Mouse (Mus musculus) forebrain, embryonic 14.5 days (tissue): ENCODE measurements around the gene Baiap2. TPM values are rescaled to one million over a fixed set of nuclear protein-coding genes. Genes with fewer than 3 reads are reported as not detected.
A peak's percentile ranks its signal among the peaks of the same experiment; 100 is the strongest.

Experiments
- ATAC-seq: fragments of 200-750 bp; cut with Nextera tagmentation; 2 replicates; pipeline ENCODE4 v1.8.0; 2017; ENCODE audit warnings: mild to moderate bottlenecking, moderate library complexity
- DNase-seq: peaks from one replicate; pipeline ENCODE4 v3.0.0-alpha.2; 2015; ENCODE audit warnings: low spot score
- H3K27ac ChIP-seq: fragments of 300-500 bp; sonication (generic); 2 replicates; pipeline ENCODE4 v1.5.1; 2014; ENCODE audit warnings: low read depth, mild to moderate bottlenecking, control low read depth, low read length, moderate library complexity
- H3K27me3 ChIP-seq: fragments of 300-500 bp; sonication (generic); replicated peaks from 2 replicates; pipeline ENCODE4 v1.6.1; 2014; ENCODE audit warnings: low read length, control low read depth, mixed read lengths; ENCODE audit not compliant: control insufficient read depth, insufficient read depth
- H3K36me3 ChIP-seq: fragments of 300-500 bp; sonication (generic); 2 replicates; pipeline ENCODE4 v1.6.1; 2014; ENCODE audit warnings: low read length, control low read depth; ENCODE audit not compliant: control insufficient read depth, insufficient read depth
- H3K4me1 ChIP-seq: fragments of 300-500 bp; sonication (generic); 2 replicates; pipeline ENCODE4 v1.6.1; 2014; ENCODE audit warnings: antibody characterized with exemption, low read length, control low read depth; ENCODE audit not compliant: control insufficient read depth, insufficient read depth
- H3K4me2 ChIP-seq: fragments of 300-500 bp; sonication (generic); 2 replicates; pipeline ENCODE4 v1.6.1; 2014; ENCODE audit warnings: mild to moderate bottlenecking, control low read depth, low read length
- H3K4me3 ChIP-seq: fragments of 300-500 bp; sonication (generic); 2 replicates; pipeline ENCODE4 v1.5.1; 2014; ENCODE audit warnings: low read depth, low read length, control low read depth
- H3K9ac ChIP-seq: fragments of 300-500 bp; sonication (generic); 2 replicates; pipeline ENCODE4 v1.6.1; 2014; ENCODE audit warnings: mild to moderate bottlenecking, low read length, control low read depth, moderate library complexity
- H3K9me3 ChIP-seq: fragments of 300-500 bp; sonication (generic); replicated peaks from 2 replicates; pipeline ENCODE4 v1.6.1; 2016; ENCODE audit warnings: low read length, control low read depth, mixed read lengths; ENCODE audit not compliant: control insufficient read depth
- WGBS: fragments of 180-500 bp; shearing (Covaris S2); extraction: QIAGEN DNeasy Blood & Tissue Kit; methylation state at CpG from one replicate; pipeline ENCODE4 v1.1.7; 2014; 5-methylcytosine and 5-hydroxymethylcytosine counted together
- polyA plus RNA-seq: library from polyadenylated mRNA; unstranded; fragments of >200 nt; fragmentation: Nextera tagmentation; extraction: Ambion mirVana; gene quantifications from 2 replicates; pipeline ENCODE4 v1.2.1, GENCODE M21; 2014

The Baiap2 gene
- polyA plus RNA-seq, 1 experiment from 2014 or later: 18.7 TPM

GRCm38 (mm10) chr11:120011761-120012560, 69.4 kb downstream of the Baiap2 start:
- H3K4me2 ChIP-seq: peak overlapping the region; percentile 24

GRCm38 (mm10) chr11:120012702-120013101, 70.1 kb downstream of the Baiap2 start:
- Histone ChIP-seq H3K36me3 (peaks cover 31% of the 10 kb centered on the region; the same call in 1 of the 2 replicates), H3K9ac (no peak overlapping the region), H3K4me2 (no peak overlapping the region), H3K4me1 (peaks cover 7% of the 10 kb centered on the region; the same call in 1 of the 2 replicates), H3K4me3 (no peak overlapping the region), H3K9me3 (no peaks in the 10 kb centered on the region), H3K27me3 (0 out of 2 replicates have a peak, but pooled peaks cover 3% of the 10 kb centered on the region), H3K27ac (no peak overlapping the region)
- ATAC-seq (peak; percentile 3; the same call in 1 of the 2 replicates), DNase-seq (no peak)
- WGBS: 87% methylated on average over 12 of the region's 13 CpGs

More at GRCm38 (mm10) chr11:120011761-120012560, 69.4 kb downstream of the Baiap2 start:
- peaks cover 7% of the 10 kb centered on the region; the same call in 1 of the 2 replicates for H3K4me1 ChIP-seq
- peak overlapping the region; percentile 29; the same call in 1 of the 2 replicates for H3K9ac ChIP-seq
- no peak overlapping the region for H3K27ac ChIP-seq
- 46% methylated on average over 43 of the region's 43 CpGs for WGBS
- no peaks in the 10 kb centered on the region for H3K9me3 ChIP-seq
- no peak overlapping the region for H3K4me3 ChIP-seq
- H3K36me3 ChIP-seq: peaks cover 32% of the 10 kb centered on the region; the same call in 1 of the 2 replicates
- ATAC-seq: peak; percentile 30; the same call in 1 of the 2 replicates
- peak; percentile 54 for DNase-seq
- 0 out of 2 replicates have a peak, but pooled peaks cover 3% of the 10 kb centered on the region for H3K27me3 ChIP-seq

- Histone ChIP-seq H3K4me3 (0 out of 2 replicates have a peak overlapping the region, but pooled peaks have one; percentile 5), H3K4me2 (peak overlapping the region; percentile 44), H3K36me3 (peaks cover 26% of the 10 kb centered on the region; the same call in 1 of the 2 replicates), H3K4me1 (peaks cover 7% of the 10 kb centered on the region; the same call in 1 of the 2 replicates), H3K27ac (no peak overlapping the region), H3K9ac (peak overlapping the region; percentile 48), H3K27me3 (0 out of 2 replicates have a peak, but pooled peaks cover 3% of the 10 kb centered on the region), H3K9me3 (no peaks in the 10 kb centered on the region)
- ATAC-seq (peak; percentile 86), DNase-seq (peak; percentile 92)
- WGBS: 24% methylated on average over 21 of the region's 21 CpGs
Observed at GRCm38 (mm10) chr11:120013174-120013711, 70.7 kb downstream of the Baiap2 start.

GRCm38 (mm10) chr11:120014758-120015157, 72.2 kb downstream of the Baiap2 start:
- no peak for ATAC-seq
- H3K9me3 ChIP-seq: no peaks in the 10 kb centered on the region

GRCm38 (mm10) chr11:120017011-120017410, 74.4 kb downstream of the Baiap2 start:
- H3K9me3 ChIP-seq: no peaks in the 10 kb centered on the region
- WGBS: 86% methylated on average over 8 of the region's 8 CpGs
- no peak overlapping the region for H3K9ac ChIP-seq
- no peak overlapping the region for H3K4me3 ChIP-seq
- peaks cover 10% of the 10 kb centered on the region; the same call in 1 of the 2 replicates for H3K36me3 ChIP-seq
- 0 out of 2 replicates have a peak, but pooled peaks cover 3% of the 10 kb centered on the region for H3K27me3 ChIP-seq
- no peak for ATAC-seq
- no peak for DNase-seq
- no peak overlapping the region for H3K27ac ChIP-seq
- no peak overlapping the region for H3K4me2 ChIP-seq
- H3K4me1 ChIP-seq: peaks cover 3% of the 10 kb centered on the region; the same call in 1 of the 2 replicates

More at GRCm38 (mm10) chr11:120014758-120015157, 72.2 kb downstream of the Baiap2 start:
- H3K36me3 ChIP-seq: peaks cover 21% of the 10 kb centered on the region; the same call in 1 of the 2 replicates
- H3K4me3 ChIP-seq: no peak overlapping the region
- 0 out of 2 replicates have a peak, but pooled peaks cover 3% of the 10 kb centered on the region for H3K27me3 ChIP-seq
- H3K4me2 ChIP-seq: no peak overlapping the region
- no peak overlapping the region for H3K27ac ChIP-seq
- H3K9ac ChIP-seq: no peak overlapping the region
- DNase-seq: no peak
- peaks cover 7% of the 10 kb centered on the region; the same call in 1 of the 2 replicates for H3K4me1 ChIP-seq
- 90% methylated on average over 4 of the region's 4 CpGs for WGBS

GRCm38 (mm10) chr11:120019542-120020440, 77.2 kb downstream of the Baiap2 start:
- WGBS: 54% methylated on average over 23 of the region's 23 CpGs

GRCm38 (mm10) chr11:120021367-120021766, 78.8 kb downstream of the Baiap2 start:
- Histone ChIP-seq H3K36me3 (0 out of 2 replicates have a peak, but pooled peaks cover 2% of the 10 kb centered on the region), H3K27me3 (no peaks in the 10 kb centered on the region), H3K4me2 (no peak overlapping the region), H3K4me3 (no peak overlapping the region), H3K27ac (no peak overlapping the region), H3K4me1 (peaks cover 9% of the 10 kb centered on the region), H3K9ac (no peak overlapping the region), H3K9me3 (no peaks in the 10 kb centered on the region)
- no peak for DNase-seq
- no peak for ATAC-seq
- WGBS: 93% methylated on average over 16 of the region's 16 CpGs

More at GRCm38 (mm10) chr11:120019542-120020440, 77.2 kb downstream of the Baiap2 start:
- no peak overlapping the region for H3K27ac ChIP-seq
- peaks cover 9% of the 10 kb centered on the region for H3K4me1 ChIP-seq
- no peak overlapping the region for H3K4me2 ChIP-seq
- H3K27me3 ChIP-seq: no peaks in the 10 kb centered on the region
- no peaks in the 10 kb centered on the region for H3K9me3 ChIP-seq
- H3K36me3 ChIP-seq: 0 out of 2 replicates have a peak, but pooled peaks cover 5% of the 10 kb centered on the region
- H3K4me3 ChIP-seq: no peak overlapping the region
- no peak overlapping the region; the same call in 1 of the 2 replicates for H3K9ac ChIP-seq
- DNase-seq (no peak), ATAC-seq (no peak)

- Histone ChIP-seq H3K27ac (peak overlapping the region; percentile 44; the same call in 1 of the 2 replicates), H3K4me3 (no peak overlapping the region), H3K9ac (no peak overlapping the region), H3K27me3 (no peaks in the 10 kb centered on the region), H3K9me3 (no peaks in the 10 kb centered on the region), H3K4me2 (no peak overlapping the region), H3K4me1 (peaks cover 9% of the 10 kb centered on the region), H3K36me3 (0 out of 2 replicates have a peak, but pooled peaks cover 2% of the 10 kb centered on the region)
- 32% methylated on average over 8 of the region's 8 CpGs for WGBS
- ATAC-seq: no peak
- DNase-seq: no peak
Observed at GRCm38 (mm10) chr11:120022216-120022615, 79.7 kb downstream of the Baiap2 start.
